Mouse (Mus musculus) embryo, embryonic 10.5 days (tissue): Measurements from ENCODE around the gene Mvd.

Experiments
- DNase-seq: peaks from one replicate; pipeline ENCODE4 v3.0.0-alpha.2; 2015; ENCODE audit warnings: low spot score

Gene Mvd

GRCm38 (mm10) chr8:122426145-122426544, 17.1 kb downstream of the Mvd start:
- no peak for DNase-seq

- no peak for DNase-seq
Observed at GRCm38 (mm10) chr8:122423659-122424058, 19.6 kb downstream of the Mvd start.

- no peak for DNase-seq
Observed at GRCm38 (mm10) chr8:122423217-122423616, 20.0 kb downstream of the Mvd start.

- no peak for DNase-seq
Observed at GRCm38 (mm10) chr8:122421376-122422070, 21.7 kb downstream of the Mvd start, which contains the start of gene Il17c. Gene Il17c (plus strand): TSS chr8:122422020.

GRCm38 (mm10) chr8:122419881-122420555, 23.2 kb downstream of the Mvd start:
- DNase-seq, result no peak

GRCm38 (mm10) chr8:122415554-122415953, 27.7 kb downstream of the Mvd start:
- DNase-seq, result no peak

GRCm38 (mm10) chr8:122414311-122414710, 28.9 kb downstream of the Mvd start:
- no peak for DNase-seq

- DNase-seq, result no peak
Observed at GRCm38 (mm10) chr8:122407678-122408077, 35.5 kb downstream of the Mvd start.

GRCm38 (mm10) chr8:122405146-122405805, 37.9 kb downstream of the Mvd start:
- no peak for DNase-seq

- DNase-seq, result no peak
Observed at GRCm38 (mm10) chr8:122398186-122398585, 45.0 kb downstream of the Mvd start.

- DNase-seq, result no peak
Observed at GRCm38 (mm10) chr8:122395291-122395690, 47.9 kb downstream of the Mvd start.

- DNase-seq, result no peak
Observed at GRCm38 (mm10) chr8:122393717-122394116, 49.5 kb downstream of the Mvd start.

GRCm38 (mm10) chr8:122390758-122391157, 52.5 kb downstream of the Mvd start:
- no peak for DNase-seq

- peak; percentile 18 for DNase-seq
Observed at GRCm38 (mm10) chr8:122389357-122389756, 53.9 kb downstream of the Mvd start.
